Mouse (Mus musculus) embryonic fibroblast, embryonic 13.5 days (primary cell): Measurements from ENCODE around the gene Sppl3. TPM values are rescaled to one million over a fixed set of nuclear protein-coding genes. Genes with fewer than 3 reads are reported as not detected.

Experiments used
- H3K27ac ChIP-seq: 2 replicates; pipeline ENCODE4 v1.5.1; 2012; ENCODE audit warnings: low read length, control low read depth, inconsistent platforms; ENCODE audit not compliant: insufficient read depth
- H3K4me1 ChIP-seq: 2 replicates; pipeline ENCODE4 v1.6.1; 2011; ENCODE audit warnings: low read length; ENCODE audit not compliant: control insufficient read depth, insufficient read depth
- H3K4me3 ChIP-seq: 2 replicates; pipeline ENCODE4 v1.5.1; 2011; ENCODE audit warnings: mild to moderate bottlenecking, control low read depth, low read length; ENCODE audit not compliant: insufficient read depth
- CTCF ChIP-seq: IDR thresholded peaks from 2 replicates; pipeline ENCODE4 v1.5.1; 2011; ENCODE audit warnings: mild to moderate bottlenecking, control low read depth, low read length, moderate library complexity, borderline replicate concordance; ENCODE audit not compliant: insufficient read depth
- POLR2A ChIP-seq: IDR thresholded peaks from 2 replicates; pipeline ENCODE4 v1.6.1; 2011; ENCODE audit warnings: low read depth, mild to moderate bottlenecking, control low read depth, low read length, moderate library complexity
- polyA plus RNA-seq: library from polyadenylated mRNA; stranded (reverse); fragments of >200 nt; gene quantifications from 2 replicates; pipeline ENCODE4 v1.2.4, GENCODE M21; 2011; ENCODE audit warnings: low read depth; ENCODE audit not compliant: missing spikeins, insufficient read length

Gene Sppl3
- polyA plus RNA-seq, 1 experiment, result 85.3 TPM

DNA sequence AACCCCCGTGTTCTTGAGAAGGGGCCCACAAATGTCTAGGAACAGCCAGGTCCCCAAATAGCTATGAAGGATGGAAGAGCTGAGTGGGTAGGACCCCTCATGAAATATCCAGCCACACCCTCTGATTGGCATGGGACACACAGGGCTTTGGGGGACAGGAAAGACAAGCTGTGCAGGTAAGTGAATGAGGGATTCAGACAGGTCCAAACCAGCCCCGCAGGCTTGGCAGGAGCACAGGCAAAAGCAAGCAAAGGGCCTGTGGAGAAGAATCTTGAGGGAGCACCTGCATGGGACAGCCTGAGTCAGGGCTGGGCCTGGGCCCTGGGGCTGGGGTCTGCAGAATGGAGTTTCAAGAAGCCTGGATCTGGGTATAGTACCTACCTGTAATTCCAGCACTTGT, 10.4 kb upstream of the Sppl3 start:
- no peaks in the 10 kb centered on the region for H3K4me1 ChIP-seq
- no peak overlapping the region for H3K4me3 ChIP-seq
- TF ChIP-seq POLR2A (no peak), CTCF (no peak)
- H3K27ac ChIP-seq, result no peak overlapping the region

DNA sequence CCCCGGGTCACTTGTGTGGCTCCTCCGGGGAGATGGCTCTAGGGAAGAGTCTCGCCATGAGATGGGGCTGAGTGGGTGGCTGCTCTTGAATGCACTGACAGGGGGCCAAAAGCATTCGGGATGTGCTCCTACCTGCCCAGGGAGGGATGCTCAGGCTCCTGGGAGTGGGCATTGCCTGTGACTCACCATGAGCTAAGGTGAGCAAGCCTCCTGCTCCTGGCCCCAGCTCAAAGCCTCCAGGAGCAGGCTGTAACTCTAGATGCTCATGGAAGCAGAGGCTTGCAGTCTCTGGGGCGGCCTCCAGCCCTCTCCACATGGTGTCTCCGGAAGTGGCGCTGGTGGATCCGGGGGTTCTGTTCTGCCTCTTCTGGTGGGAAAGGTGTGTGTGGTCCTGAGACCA, 9.5 kb upstream of the Sppl3 start:
- Histone ChIP-seq H3K4me3 (no peak overlapping the region), H3K4me1 (no peaks in the 10 kb centered on the region), H3K27ac (no peak overlapping the region)
- TF ChIP-seq CTCF, result no peak
- no peak for TF ChIP-seq POLR2A

DNA sequence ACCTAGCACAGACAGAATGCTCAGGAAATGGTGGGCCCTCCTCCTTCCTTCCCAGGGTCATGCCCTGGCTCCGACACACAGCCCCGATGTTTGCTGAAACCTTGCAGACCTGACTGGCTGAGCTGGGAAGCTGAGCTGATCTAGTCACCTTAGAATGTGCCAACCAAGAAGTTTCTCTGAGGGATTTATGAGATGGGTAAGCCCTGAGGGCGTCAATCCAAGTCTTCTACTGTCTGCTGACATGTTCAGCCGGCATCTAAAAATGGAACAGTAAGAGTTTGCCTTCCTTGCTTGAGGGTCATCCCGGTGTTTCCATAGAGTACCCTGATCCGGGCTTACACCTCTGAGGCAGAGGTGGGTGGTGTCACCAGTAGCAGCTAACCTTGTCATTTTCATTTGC, 8.2 kb upstream of the Sppl3 start:
- no peak for TF ChIP-seq POLR2A
- TF ChIP-seq CTCF, result no peak
- Histone ChIP-seq H3K4me3 (no peak overlapping the region), H3K4me1 (no peaks in the 10 kb centered on the region), H3K27ac (no peak overlapping the region)

DNA sequence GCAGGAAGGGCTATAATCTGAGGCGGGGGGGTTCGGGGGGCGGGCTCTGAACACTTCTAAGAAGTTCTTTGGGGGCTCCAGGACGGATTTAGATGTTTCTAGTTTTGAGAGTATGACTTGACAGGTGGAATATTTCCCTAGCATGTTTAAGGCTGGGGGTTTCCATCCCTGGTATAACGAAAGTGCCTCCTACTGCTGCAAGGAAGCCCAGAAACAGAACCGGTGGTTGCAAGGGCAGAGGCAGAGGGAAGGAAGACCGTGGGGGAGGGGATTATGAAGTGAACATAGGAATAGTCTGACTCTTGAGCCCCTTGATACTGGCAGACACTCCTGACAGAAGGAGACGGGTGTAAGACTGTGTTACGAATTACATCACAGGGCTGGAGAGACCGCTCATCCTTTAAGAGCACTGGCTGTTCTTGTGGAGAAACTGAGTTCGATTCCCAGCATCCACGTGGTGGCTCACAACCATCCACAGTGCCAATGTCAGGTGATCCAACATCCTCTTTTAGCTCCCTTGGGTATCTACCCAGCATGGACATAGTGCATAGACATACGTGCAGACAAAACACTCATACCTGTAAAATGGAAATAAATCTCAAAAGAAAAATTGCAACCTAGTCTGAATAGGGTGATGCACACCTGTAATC, 7.6 kb upstream of the Sppl3 start:
- no peak overlapping the region for H3K4me3 ChIP-seq
- no peak for TF ChIP-seq POLR2A
- no peak for TF ChIP-seq CTCF
- no peaks in the 10 kb centered on the region for H3K4me1 ChIP-seq
- no peak overlapping the region for H3K27ac ChIP-seq

DNA sequence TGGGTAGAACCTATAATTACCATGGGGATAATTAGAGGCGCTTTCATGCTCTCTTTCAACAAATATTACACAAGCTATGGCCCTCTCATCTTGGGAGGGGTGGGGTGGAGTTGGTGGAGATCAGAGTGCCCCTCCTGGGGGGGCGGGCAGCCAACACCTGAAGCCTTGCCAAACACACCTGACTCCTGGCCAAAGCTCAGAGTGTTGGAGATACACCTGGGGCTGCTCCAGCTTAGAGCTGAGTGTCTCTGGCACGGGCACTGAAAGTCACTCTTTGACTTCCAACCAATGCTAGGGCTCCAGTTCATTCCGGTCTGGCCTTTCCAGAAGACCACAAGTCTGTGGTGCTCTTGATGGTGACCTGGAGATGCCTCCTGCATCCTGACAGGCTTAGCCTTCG, 3.2 kb upstream of the Sppl3 start:
- H3K27ac ChIP-seq, result no peak overlapping the region

DNA sequence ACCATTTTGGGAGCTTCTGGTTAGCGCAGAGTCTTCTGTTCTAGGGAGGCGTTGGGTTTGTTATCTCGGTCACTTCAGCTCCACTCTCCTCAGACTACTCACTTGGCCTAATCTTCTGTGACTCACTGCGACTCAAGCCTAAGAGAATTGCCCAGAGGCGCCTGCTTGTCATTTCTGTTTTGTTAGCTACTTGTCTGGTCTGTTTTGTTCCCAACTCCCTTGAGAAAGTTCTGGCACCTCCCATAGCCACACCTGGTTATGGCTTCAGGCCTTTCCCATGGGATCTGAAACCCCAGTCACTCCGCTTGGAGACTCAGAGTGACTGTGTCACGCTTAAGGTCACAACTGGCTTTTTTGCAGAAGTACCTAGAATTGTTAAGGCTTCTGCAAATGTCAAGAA, 2.6 kb upstream of the Sppl3 start:
- no peak overlapping the region for H3K27ac ChIP-seq
- no peak for TF ChIP-seq POLR2A
- no peak for TF ChIP-seq CTCF
- no peak overlapping the region for H3K4me3 ChIP-seq
- peaks cover 5% of the 10 kb centered on the region; the same call in 1 of the 2 replicates for H3K4me1 ChIP-seq

More for the DNA sequence above, 3.2 kb upstream of the Sppl3 start:
- TF ChIP-seq CTCF, result no peak
- Histone ChIP-seq H3K4me1 (no peaks in the 10 kb centered on the region), H3K4me3 (no peak overlapping the region)

DNA sequence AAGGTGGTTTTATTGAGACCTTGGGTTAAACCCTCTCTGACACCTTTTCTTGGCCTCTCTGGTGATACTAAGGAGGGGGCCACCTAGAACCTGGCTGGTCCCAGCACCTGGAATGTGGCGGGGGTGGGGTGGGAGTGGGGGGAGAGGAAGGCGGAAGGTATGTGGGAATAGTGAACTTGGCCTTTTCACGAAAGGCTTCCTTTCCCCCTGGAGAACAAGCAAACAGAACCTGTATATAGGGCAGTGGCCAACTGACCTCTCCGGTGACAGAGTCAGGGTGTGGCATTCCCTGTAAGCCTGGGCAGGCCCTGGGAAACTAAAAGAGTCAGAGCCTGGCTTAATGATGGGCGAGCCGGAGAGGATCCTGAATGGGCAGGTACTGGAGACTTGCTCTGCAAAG, 1.8 kb upstream of the Sppl3 start:
- no peak overlapping the region for H3K4me3 ChIP-seq
- H3K4me1 ChIP-seq, result peaks cover 8% of the 10 kb centered on the region; the same call in 1 of the 2 replicates
- TF ChIP-seq POLR2A, result no peak
- TF ChIP-seq CTCF, result no peak
- no peak overlapping the region for H3K27ac ChIP-seq

DNA sequence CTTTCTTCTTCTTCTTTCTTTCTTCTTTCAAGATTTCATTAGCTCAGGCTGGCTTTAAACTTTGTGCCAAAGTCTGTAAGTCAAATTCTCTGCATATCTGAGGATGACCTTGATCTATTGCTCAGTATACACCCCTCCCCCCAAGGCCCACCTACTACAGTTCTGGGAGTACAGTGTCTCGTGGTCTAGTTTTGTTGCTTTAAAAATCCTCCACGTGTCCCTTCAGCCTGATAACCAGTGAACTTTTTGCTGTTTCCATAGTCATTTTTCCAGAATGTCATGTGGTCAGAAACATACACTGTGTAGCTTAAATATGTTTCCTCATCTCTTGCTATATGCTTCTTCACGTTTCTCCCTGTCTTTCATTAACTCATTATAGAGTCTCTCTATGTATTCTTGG, 976 bp upstream of the Sppl3 start:
- Histone ChIP-seq H3K27ac (no peak overlapping the region), H3K4me1 (peaks cover 12% of the 10 kb centered on the region), H3K4me3 (no peak overlapping the region)
- TF ChIP-seq POLR2A (no peak), CTCF (no peak)

DNA sequence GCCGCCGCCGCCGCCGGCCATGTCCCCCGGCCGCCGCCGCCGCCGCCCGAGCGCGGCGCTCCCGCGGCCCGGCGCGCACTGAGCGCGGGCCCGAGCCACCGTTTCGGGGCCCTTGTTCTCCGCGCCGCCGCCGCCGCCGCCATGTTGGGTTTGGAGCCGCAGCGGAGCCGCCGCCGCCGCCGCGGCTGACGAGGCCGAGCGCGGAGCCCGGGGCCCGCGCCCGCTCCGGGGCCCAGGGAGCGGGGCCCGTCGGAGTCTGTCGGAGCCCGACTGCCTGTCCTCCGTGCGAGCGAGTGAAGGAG, 231 bp downstream of the Sppl3 start:
- Histone ChIP-seq H3K4me1 (peaks cover 12% of the 10 kb centered on the region), H3K4me3 (peak overlapping the region; percentile 66)

DNA sequence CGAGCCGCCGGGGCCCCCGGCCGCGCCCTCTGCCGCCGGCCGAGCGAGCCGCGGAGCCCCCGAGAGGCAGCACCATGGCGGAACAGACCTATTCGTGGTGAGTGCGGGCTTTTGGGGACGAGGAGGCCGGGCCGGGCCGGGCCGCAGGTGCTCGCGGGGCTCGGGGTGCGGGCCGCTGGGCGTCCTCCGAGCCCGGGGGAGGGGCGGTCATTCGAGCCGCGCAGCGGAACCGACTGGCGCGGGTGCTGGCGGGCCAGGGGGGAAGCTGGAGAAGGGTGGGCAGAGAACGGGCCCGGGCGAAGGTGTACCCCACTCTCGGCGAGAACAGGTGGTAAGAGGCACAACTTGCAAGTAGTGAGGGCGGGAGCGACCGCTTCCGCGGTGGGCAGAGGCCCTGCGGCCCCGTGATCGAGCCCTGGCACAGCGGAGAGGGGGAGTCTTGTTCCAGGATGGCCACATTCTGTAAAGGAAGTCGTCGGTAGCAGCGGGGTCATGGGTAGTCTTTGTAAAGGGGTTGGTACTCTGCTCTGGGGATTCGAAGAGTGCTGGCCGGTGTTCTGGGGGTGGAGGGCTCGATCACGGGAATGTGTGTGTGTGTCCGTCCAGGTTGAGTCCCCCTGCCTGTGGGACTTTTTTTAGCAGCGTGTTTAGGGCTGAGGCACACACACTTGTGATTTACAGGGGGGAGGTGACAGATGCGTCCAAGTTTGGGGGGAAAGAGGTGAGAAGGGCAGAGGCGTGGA, 753 bp downstream of the Sppl3 start:
- TF ChIP-seq POLR2A, result no peak
- no peak for TF ChIP-seq CTCF

More for the DNA sequence above, 231 bp downstream of the Sppl3 start:
- no peak overlapping the region for H3K27ac ChIP-seq
- TF ChIP-seq CTCF, result no peak

More for the DNA sequence above, 753 bp downstream of the Sppl3 start:
- Histone ChIP-seq H3K27ac (no peak overlapping the region), H3K4me3 (peak overlapping the region; percentile 66), H3K4me1 (peaks cover 12% of the 10 kb centered on the region)
